Mouse (Mus musculus) kidney, adult 9 months (tissue): ENCODE data around the gene Olfr713.
A peak's percentile ranks its signal among the peaks of the same experiment; 100 is the strongest.

Experiments
- DNase-seq: peaks from one replicate; pipeline ENCODE4 v3.0.0; 2022

Gene Olfr713

DNA sequence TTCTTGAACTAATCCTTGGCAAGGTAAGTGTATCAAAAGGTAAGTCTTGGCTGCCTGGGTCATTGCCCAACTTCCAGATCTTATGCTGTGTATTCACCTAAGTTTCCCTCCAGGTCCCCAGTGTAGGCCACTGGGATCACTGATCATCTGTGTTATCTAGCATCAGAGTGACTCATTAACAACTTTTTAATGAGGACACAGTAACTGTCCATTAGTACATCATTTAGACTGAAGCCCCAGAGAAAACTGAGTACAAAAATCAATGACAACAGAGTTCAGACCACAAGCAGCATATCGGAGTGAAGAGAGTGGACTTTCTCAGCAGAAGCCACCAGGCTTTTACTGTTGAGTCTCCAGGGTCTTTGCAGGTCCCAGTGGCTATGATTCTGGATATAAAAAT lies at the start of gene Olfr713:
Olfr713 (plus strand) TSS at position 301 of the 400 bp plus-strand sequence.
- DNase-seq, result no peak

DNA sequence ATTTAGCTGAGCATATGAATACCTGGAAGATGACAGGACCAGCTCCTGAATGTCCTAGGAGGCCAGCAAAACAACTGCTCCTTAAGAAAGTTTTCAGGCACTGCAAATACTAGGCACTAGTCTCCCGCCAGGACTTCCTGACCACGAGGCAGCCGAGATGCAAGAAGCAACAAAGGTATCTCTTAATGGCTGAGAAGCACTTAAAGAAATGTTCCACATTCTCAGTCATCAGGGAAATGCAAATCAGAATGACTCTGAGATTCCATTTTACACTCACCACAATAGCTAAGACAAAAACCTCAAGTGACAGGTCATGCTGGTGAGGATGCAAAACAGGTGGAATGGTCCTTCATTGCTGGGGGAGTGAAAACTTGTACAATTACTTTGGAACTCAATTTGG lies 45.7 kb upstream of the Olfr713 start:
- no peak for DNase-seq

DNA sequence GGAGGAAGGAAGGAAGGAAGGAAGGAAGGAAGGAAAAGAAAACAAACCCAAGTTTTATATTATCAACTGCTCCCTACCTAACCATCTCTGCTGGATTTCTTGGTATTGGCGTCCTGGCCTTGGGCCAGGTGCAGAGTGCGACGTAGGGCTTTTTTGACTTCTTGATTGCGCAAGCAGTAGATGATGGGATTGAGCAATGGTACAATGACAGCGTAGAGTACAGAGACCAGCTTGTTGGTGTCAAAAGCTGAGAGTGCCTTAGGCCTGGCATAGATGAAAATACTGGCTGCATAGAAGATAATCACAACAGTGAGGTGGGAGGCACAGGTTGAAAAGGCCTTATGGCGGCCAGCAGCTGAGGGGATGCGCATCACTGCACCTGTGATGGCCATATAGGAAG lies 30.2 kb upstream of the Olfr713 start:
- no peak for DNase-seq

GRCm38 (mm10) chr7:107004169-107004568 lies 26.8 kb upstream of the Olfr713 start:
- no peak for DNase-seq

DNA sequence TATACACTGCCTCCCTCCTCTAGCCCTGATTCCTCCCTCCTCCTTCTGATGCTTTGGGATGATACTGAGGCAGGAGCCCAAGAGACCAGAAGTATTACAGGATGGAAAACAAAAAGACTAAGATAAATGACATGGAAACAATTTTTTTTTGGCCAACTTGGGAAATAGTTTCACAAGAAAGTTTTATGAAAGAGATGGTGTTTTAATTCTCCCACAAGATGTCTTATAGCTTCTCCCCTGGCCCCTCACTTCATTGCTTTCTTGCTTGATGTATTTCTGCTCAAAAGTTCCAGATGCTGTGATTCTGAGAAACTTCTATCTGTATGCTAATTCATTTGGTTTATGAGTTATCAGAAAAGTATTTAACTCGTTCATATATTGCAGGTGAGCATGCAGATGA lies 25.0 kb upstream of the Olfr713 start, which contains the start of gene Olfr2:
Olfr2 (minus strand) TSS at position 101 of the 400 bp plus-strand sequence.
- DNase-seq, result no peak

DNA sequence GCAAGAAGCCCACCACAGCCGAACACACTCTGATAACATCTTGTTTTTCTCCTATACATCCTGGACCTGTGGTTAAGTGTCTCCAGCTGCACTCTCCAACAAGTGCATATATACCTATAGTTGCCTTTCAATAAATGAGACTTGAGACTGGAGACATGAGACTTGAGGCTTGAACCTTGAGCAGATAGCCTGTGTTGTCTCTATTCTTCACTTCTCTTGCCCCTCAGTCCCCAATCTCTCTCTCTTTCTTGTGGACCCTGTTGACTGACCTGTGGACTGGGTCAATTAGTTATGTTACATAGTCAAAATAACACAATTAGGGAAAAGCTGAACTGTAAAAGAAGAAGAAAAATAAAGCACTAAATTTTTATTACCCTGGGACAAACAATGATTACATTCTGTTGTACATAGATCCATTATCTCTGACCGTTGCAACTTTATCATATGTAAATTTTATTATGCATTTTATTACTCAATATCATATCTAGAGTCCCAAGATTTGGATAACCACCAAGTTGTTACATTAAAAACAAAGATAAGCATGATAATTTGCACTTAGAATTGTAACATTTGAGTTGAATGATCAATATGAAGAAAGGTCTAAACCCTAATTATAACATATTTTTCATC lies 9.1 kb downstream of the Olfr713 start:
- no peak for DNase-seq

DNA sequence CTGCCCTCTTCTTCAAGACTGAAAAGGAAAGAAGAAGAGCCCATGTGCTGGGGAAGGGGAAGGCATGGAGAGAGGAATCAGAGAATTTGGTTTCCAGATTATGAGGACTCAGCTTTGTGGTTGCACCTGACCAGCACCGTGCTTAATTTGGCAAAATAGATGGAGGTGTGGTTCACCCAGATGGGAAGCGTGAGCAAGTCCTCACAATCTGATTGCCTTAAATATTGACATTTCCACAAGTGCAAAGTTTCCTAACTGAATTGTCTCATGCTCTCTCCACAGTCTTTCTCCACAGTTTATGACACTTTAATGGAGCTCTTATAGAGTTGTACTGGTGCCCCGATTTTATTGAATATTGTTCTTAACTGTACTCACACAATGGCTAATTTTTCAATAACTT lies 12.2 kb downstream of the Olfr713 start:
- no peak for DNase-seq

DNA sequence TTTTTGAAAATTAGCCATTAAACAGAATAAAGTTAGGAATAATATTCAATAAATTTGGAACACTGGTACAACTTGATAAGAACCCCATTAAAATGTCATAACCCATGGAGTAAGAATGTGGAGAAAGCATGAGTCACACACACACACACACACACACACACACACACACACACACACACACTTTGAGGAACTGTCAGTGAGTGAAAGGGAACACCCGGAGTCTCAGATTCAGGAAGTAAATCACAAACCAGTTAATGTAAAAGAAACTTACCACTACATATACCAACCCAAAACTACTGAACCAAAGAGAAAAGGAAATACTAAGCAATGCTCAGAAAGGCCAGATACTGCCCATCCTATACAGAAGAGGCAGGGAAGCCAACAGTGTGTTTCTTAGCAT lies 13.4 kb downstream of the Olfr713 start:
- no peak for DNase-seq

DNA sequence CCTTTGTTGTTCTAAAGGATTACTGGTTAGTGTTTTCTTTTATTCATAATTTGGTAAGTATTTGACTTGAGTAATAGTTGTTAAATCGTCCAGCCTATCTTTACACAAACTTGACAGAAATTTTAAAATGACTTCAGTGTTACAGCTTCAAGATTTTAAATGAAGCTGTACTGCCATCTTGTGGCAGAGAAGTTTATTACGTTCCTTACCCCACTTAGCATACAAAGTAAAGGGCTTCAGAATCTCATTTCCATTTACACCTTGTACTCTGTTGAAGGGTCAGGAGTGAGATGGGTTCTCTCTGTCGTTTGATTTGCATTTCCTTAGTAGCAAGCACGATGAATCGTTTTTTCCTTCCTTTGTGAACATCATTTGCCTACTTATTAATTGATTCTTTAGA lies 14.9 kb downstream of the Olfr713 start:
- DNase-seq, result peak; percentile 74

GRCm38 (mm10) chr7:107047578-107047977 lies 16.6 kb downstream of the Olfr713 start:
- no peak for DNase-seq

GRCm38 (mm10) chr7:107070681-107071080 lies 39.7 kb downstream of the Olfr713 start, which contains the start of gene Olfr714:
TSS of gene Olfr714 (plus strand) at chr7:107070981.
- no peak for DNase-seq
